Mouse (Mus musculus): ENCODE measurements at regions not wholly inside any gene's neighbourhood (a gene's known extent, or its start where the extent isn't known, plus 50 kb on each side); places are given as distances from the start of the nearest gene placed in this dataset.

GRCm38 (mm10) chr5:96917596-96918258, 79.8 kb upstream of the Bmp2k start:
- no peak overlapping the region for H3K9ac ChIP-seq
- ATAC-seq (ENCODE audit: insufficient number of reproducible peaks, low FRiP score, low TSS enrichment, low read depth), result no peak
- H3K9me3 ChIP-seq, result no peaks in the 10 kb centered on the region
- no peaks in the 10 kb centered on the region for H3K36me3 ChIP-seq
- 0 out of 2 replicates have a peak overlapping the region, but pooled peaks have one; percentile 24 for H3K27ac ChIP-seq
- WGBS, result 32% methylated on average over 10 of the region's 10 CpGs
- H3K4me1 ChIP-seq, result 0 out of 2 replicates have a peak, but pooled peaks cover 2% of the 10 kb centered on the region
- no peak overlapping the region for H3K4me2 ChIP-seq
- no peaks in the 10 kb centered on the region for H3K27me3 ChIP-seq
- no peak overlapping the region for H3K4me3 ChIP-seq

- ATAC-seq (ENCODE audit: insufficient number of reproducible peaks, low FRiP score, low TSS enrichment, low read depth), result no peak
- Histone ChIP-seq H3K4me3 (no peak overlapping the region), H3K27me3 (no peaks in the 10 kb centered on the region), H3K9me3 (no peaks in the 10 kb centered on the region), H3K27ac (no peak overlapping the region), H3K36me3 (no peaks in the 10 kb centered on the region), H3K9ac (no peak overlapping the region), H3K4me2 (no peak overlapping the region), H3K4me1 (0 out of 2 replicates have a peak, but pooled peaks cover 2% of the 10 kb centered on the region)
- WGBS, result 81% methylated on average over 6 of the region's 6 CpGs
Measured at GRCm38 (mm10) chr5:96919149-96919548, 78.3 kb upstream of the Bmp2k start.

- ATAC-seq (ENCODE audit: insufficient number of reproducible peaks, low FRiP score, low TSS enrichment, low read depth), result no peak
- Histone ChIP-seq H3K4me1 (0 out of 2 replicates have a peak, but pooled peaks cover 2% of the 10 kb centered on the region), H3K27ac (no peak overlapping the region), H3K9ac (no peak overlapping the region), H3K4me3 (no peak overlapping the region), H3K36me3 (no peaks in the 10 kb centered on the region), H3K9me3 (no peaks in the 10 kb centered on the region), H3K27me3 (no peaks in the 10 kb centered on the region), H3K4me2 (no peak overlapping the region)
- 91% methylated on average over 6 of the region's 6 CpGs for WGBS
Measured at GRCm38 (mm10) chr5:96921037-96921436, 76.5 kb upstream of the Bmp2k start.

- H3K4me1 ChIP-seq, result 0 out of 2 replicates have a peak, but pooled peaks cover 2% of the 10 kb centered on the region
- H3K27me3 ChIP-seq, result no peaks in the 10 kb centered on the region
- no peak overlapping the region for H3K27ac ChIP-seq
- H3K9me3 ChIP-seq, result no peaks in the 10 kb centered on the region
- no peak overlapping the region for H3K4me2 ChIP-seq
- 73% methylated on average over 6 of the region's 6 CpGs for WGBS
- H3K4me3 ChIP-seq, result no peak overlapping the region
- H3K36me3 ChIP-seq, result no peaks in the 10 kb centered on the region
- no peak for ATAC-seq (ENCODE audit: insufficient number of reproducible peaks, low FRiP score, low TSS enrichment, low read depth)
- H3K9ac ChIP-seq, result no peak overlapping the region
Measured at GRCm38 (mm10) chr5:96921511-96921910, 76.0 kb upstream of the Bmp2k start.

- no peak overlapping the region for H3K4me3 ChIP-seq
- no peak overlapping the region for H3K27ac ChIP-seq
- H3K27me3 ChIP-seq, result no peaks in the 10 kb centered on the region
- ATAC-seq (ENCODE audit: insufficient number of reproducible peaks, low FRiP score, low TSS enrichment, low read depth), result no peak
- H3K9me3 ChIP-seq, result no peaks in the 10 kb centered on the region
- no peaks in the 10 kb centered on the region for H3K36me3 ChIP-seq
- H3K4me1 ChIP-seq, result 0 out of 2 replicates have a peak, but pooled peaks cover 2% of the 10 kb centered on the region
- 47% methylated on average over 11 of the region's 11 CpGs for WGBS
- H3K9ac ChIP-seq, result no peak overlapping the region
- H3K4me2 ChIP-seq, result no peak overlapping the region
Measured at GRCm38 (mm10) chr5:96921973-96922715, 75.3 kb upstream of the Bmp2k start.

GRCm38 (mm10) chr5:96922716-96923076, 74.8 kb upstream of the Bmp2k start:
- Histone ChIP-seq H3K36me3 (no peaks in the 10 kb centered on the region), H3K4me3 (no peak overlapping the region), H3K27me3 (no peaks in the 10 kb centered on the region), H3K9ac (no peak overlapping the region), H3K27ac (no peak overlapping the region), H3K9me3 (no peaks in the 10 kb centered on the region), H3K4me2 (no peak overlapping the region), H3K4me1 (0 out of 2 replicates have a peak, but pooled peaks cover 2% of the 10 kb centered on the region)
- no peak for ATAC-seq (ENCODE audit: insufficient number of reproducible peaks, low FRiP score, low TSS enrichment, low read depth)
- 62% methylated on average over 4 of the region's 4 CpGs for WGBS

GRCm38 (mm10) chr5:96923526-96923925, 74.0 kb upstream of the Bmp2k start:
- WGBS, result 94% methylated on average over 1 of the region's 1 CpGs
- Histone ChIP-seq H3K9me3 (no peaks in the 10 kb centered on the region), H3K9ac (no peak overlapping the region), H3K27ac (no peak overlapping the region), H3K4me2 (no peak overlapping the region), H3K4me3 (no peak overlapping the region), H3K27me3 (no peaks in the 10 kb centered on the region), H3K36me3 (no peaks in the 10 kb centered on the region), H3K4me1 (no peaks in the 10 kb centered on the region)
- no peak for ATAC-seq (ENCODE audit: insufficient number of reproducible peaks, low FRiP score, low TSS enrichment, low read depth)

GRCm38 (mm10) chr5:96924736-96925429, 72.6 kb upstream of the Bmp2k start:
- no peaks in the 10 kb centered on the region for H3K9me3 ChIP-seq
- H3K27me3 ChIP-seq, result no peaks in the 10 kb centered on the region
- 82% methylated on average over 7 of the region's 7 CpGs for WGBS
- no peaks in the 10 kb centered on the region for H3K36me3 ChIP-seq
- no peaks in the 10 kb centered on the region for H3K4me1 ChIP-seq
- H3K9ac ChIP-seq, result no peak overlapping the region
- H3K27ac ChIP-seq, result no peak overlapping the region
- H3K4me3 ChIP-seq, result no peak overlapping the region
- no peak for ATAC-seq (ENCODE audit: insufficient number of reproducible peaks, low FRiP score, low TSS enrichment, low read depth)
- no peak overlapping the region for H3K4me2 ChIP-seq

- 43% methylated on average over 2 of the region's 2 CpGs for WGBS
- no peak for ATAC-seq (ENCODE audit: insufficient number of reproducible peaks, low FRiP score, low TSS enrichment, low read depth)
- Histone ChIP-seq H3K4me3 (no peak overlapping the region), H3K9ac (no peak overlapping the region), H3K4me2 (no peak overlapping the region), H3K36me3 (no peaks in the 10 kb centered on the region), H3K27ac (no peak overlapping the region), H3K27me3 (no peaks in the 10 kb centered on the region), H3K9me3 (no peaks in the 10 kb centered on the region), H3K4me1 (no peaks in the 10 kb centered on the region)
Measured at GRCm38 (mm10) chr5:96925943-96926342, 71.5 kb upstream of the Bmp2k start.

GRCm38 (mm10) chr5:96931091-96931490, 66.4 kb upstream of the Bmp2k start:
- Histone ChIP-seq H3K4me2 (no peak overlapping the region), H3K27me3 (no peaks in the 10 kb centered on the region), H3K36me3 (no peaks in the 10 kb centered on the region), H3K9ac (no peak overlapping the region), H3K27ac (no peak overlapping the region), H3K4me1 (no peaks in the 10 kb centered on the region), H3K9me3 (no peaks in the 10 kb centered on the region), H3K4me3 (no peak overlapping the region)
- ATAC-seq (ENCODE audit: insufficient number of reproducible peaks, low FRiP score, low TSS enrichment, low read depth), result no peak
- WGBS, result 43% methylated on average over 2 of the region's 2 CpGs

- H3K4me1 ChIP-seq, result no peaks in the 10 kb centered on the region
- H3K27ac ChIP-seq, result no peak overlapping the region
- WGBS, result 55% methylated on average over 4 of the region's 4 CpGs
- no peak overlapping the region for H3K9ac ChIP-seq
- H3K27me3 ChIP-seq, result no peaks in the 10 kb centered on the region
- no peaks in the 10 kb centered on the region for H3K9me3 ChIP-seq
- no peak for ATAC-seq (ENCODE audit: insufficient number of reproducible peaks, low FRiP score, low TSS enrichment, low read depth)
- no peak overlapping the region for H3K4me2 ChIP-seq
- no peak overlapping the region for H3K4me3 ChIP-seq
- H3K36me3 ChIP-seq, result no peaks in the 10 kb centered on the region
Measured at GRCm38 (mm10) chr5:96931576-96932152, 65.8 kb upstream of the Bmp2k start.

- Histone ChIP-seq H3K27ac (no peak overlapping the region), H3K9ac (no peak overlapping the region), H3K9me3 (no peaks in the 10 kb centered on the region), H3K36me3 (no peaks in the 10 kb centered on the region), H3K4me3 (no peak overlapping the region), H3K4me2 (no peak overlapping the region), H3K4me1 (0 out of 2 replicates have a peak, but pooled peaks cover 2% of the 10 kb centered on the region), H3K27me3 (no peaks in the 10 kb centered on the region)
- WGBS, result 77% methylated on average over 3 of the region's 3 CpGs
- no peak for ATAC-seq (ENCODE audit: insufficient number of reproducible peaks, low FRiP score, low TSS enrichment, low read depth)
Measured at GRCm38 (mm10) chr5:96936239-96936638, 61.2 kb upstream of the Bmp2k start.
